Mouse (Mus musculus) thymus, adult 2 months (tissue): Measurements from ENCODE around the gene Fads3.

Experiments used
- CTCF ChIP-seq: fragments of 200-500 bp; IDR thresholded peaks from 2 replicates; pipeline ENCODE4 v1.5.1; 2012; ENCODE audit warnings: mild to moderate bottlenecking, control low read depth, low read length, moderate library complexity, borderline replicate concordance; ENCODE audit not compliant: control insufficient read depth, poor library complexity, insufficient read depth; ENCODE audit errors: extremely low read depth
- POLR2A ChIP-seq: fragments of 200-500 bp; IDR thresholded peaks from 2 replicates; pipeline ENCODE4 v1.6.1; 2012; ENCODE audit warnings: mild to moderate bottlenecking, low read length, control low read depth, moderate library complexity; ENCODE audit not compliant: control insufficient read depth, poor library complexity, insufficient read depth; ENCODE audit errors: extremely low read depth

- TF ChIP-seq CTCF (no peak), POLR2A (no peak)
These were observed 4.3 kb downstream of the Fads3 start for GRCm38 (mm10) chr19:10045707-10046106.
